1 mouse cellular context compared by ENCODE assay signal in genomic region chr7:126982054-126982453, GRCm38 (mm10).
TF ChIP-seq lines count a peak whose summit lies in the region.

No protein-coding gene starts in this region.

TF ChIP-seq in MEL, 35 proteins besides CTCF, POLR2A, EP300 and RAD21 (continued from another document):
- peak; percentile 71 for TF ChIP-seq GATA1 (IDR thresholded peaks at IDR 0.05; ENCODE audit: low read depth, low read length)
